Mouse (Mus musculus): ENCODE measurements around the gene Dhx58.

- TF ChIP-seq CHD2 (IDR thresholded peaks at IDR 0.05; ENCODE audit: low read depth, low read length) (no peak), ZC3H11A (IDR thresholded peaks at IDR 0.05; ENCODE audit: borderline replicate concordance, low read depth, low read length) (no peak), HCFC1 (IDR thresholded peaks at IDR 0.05; ENCODE audit: borderline replicate concordance, insufficient read depth, low read length) (no peak), MAFK (IDR thresholded peaks at IDR 0.05; ENCODE audit: insufficient read depth, low read depth, low read length) (no peak), ZNF384 (IDR thresholded peaks at IDR 0.05; ENCODE audit: low read depth, low read length) (no peak)
Observed at GRCm38 (mm10) chr11:100721254-100721653, 17.2 kb upstream of the Dhx58 start.
